Comparison of ENCODE assay signal across 7 mouse cellular contexts in the genomic region with DNA sequence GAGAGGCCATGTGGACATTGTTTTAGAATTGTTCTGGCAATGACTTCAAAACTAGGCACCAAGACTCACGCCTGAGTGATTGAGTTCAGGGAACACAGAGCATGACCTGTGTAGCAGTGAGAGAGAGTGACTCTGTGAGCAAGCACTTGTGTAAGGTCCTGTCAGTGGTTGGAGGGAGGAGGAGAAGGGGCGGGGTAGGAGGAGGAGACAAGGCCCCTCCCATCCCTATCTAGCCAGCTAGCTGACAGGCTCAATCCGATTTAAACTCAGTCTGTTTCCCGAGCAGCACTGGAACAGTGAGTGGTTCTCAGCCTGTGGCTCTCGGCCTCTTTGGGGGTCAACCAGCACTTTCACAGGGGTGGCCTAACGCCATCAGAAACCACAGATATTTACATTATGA. TPM values are rescaled to one million over a fixed set of nuclear protein-coding genes. Genes with fewer than 3 reads are reported as not detected.
DNase-seq lines count a peak whose midpoint lies in the region.

No protein-coding gene starts in this region.

- DNase-seq in ES-CJ7 (ENCODE audit: low read depth, low spot score) = peak; percentile 66
- DNase-seq in ZHBTc4 (ENCODE audit: low read depth, low spot score) = peak; percentile 85
- peak; percentile 72 for DNase-seq in fibroblast of lung, adult 2 months (ENCODE audit: low read depth)
- peak; percentile 71 for DNase-seq in kidney, adult 18-20 months
- DNase-seq in lung, postnatal 14 days = peak; percentile 39
- DNase-seq in right cerebral cortex, postnatal 4 days = no peak
- no peak for DNase-seq in gastrocnemius, postnatal 10 days

RNA-seq across cellular contexts. Expression of gene Mtf1, which starts 15.9 kb away (rescaled TPM):
- total RNA-seq in gastrocnemius, postnatal 10 days (2021) = 10 to 100 TPM in 1 of 2 experiments, 1 to 10 TPM in 1; 8.6 to 14.0 TPM

RNA-seq across cellular contexts. Expression of gene Yrdc, which starts 32.7 kb away (rescaled TPM):
- total RNA-seq in gastrocnemius, postnatal 10 days (2021) = 10 to 100 TPM; 10.3 to 11.9 TPM

RNA-seq across cellular contexts. Expression of gene 1110065P20Rik, which starts 33.2 kb away (rescaled TPM):
- 10 to 100 TPM; 28.7 to 29.3 TPM for total RNA-seq in gastrocnemius, postnatal 10 days (2021)

RNA-seq across cellular contexts. Expression of gene Maneal, which starts 44.2 kb away (rescaled TPM):
- total RNA-seq in gastrocnemius, postnatal 10 days (2021) = under 1 TPM; 0.16 to 0.36 TPM

Comparison
In these comparisons a context has a peak if more than half of its experiments do, and no peak if none do; other contexts are left out.
1. DNase-seq: peak in ES-CJ7 (single experiment), ZHBTc4 (single experiment), fibroblast of lung, adult 2 months (single experiment), kidney, adult 18-20 months (single experiment) and lung, postnatal 14 days (single experiment); none in right cerebral cortex, postnatal 4 days (single experiment) and gastrocnemius, postnatal 10 days (single experiment).